ENCODE assay signal across 10 mouse cellular contexts in the genomic region with DNA sequence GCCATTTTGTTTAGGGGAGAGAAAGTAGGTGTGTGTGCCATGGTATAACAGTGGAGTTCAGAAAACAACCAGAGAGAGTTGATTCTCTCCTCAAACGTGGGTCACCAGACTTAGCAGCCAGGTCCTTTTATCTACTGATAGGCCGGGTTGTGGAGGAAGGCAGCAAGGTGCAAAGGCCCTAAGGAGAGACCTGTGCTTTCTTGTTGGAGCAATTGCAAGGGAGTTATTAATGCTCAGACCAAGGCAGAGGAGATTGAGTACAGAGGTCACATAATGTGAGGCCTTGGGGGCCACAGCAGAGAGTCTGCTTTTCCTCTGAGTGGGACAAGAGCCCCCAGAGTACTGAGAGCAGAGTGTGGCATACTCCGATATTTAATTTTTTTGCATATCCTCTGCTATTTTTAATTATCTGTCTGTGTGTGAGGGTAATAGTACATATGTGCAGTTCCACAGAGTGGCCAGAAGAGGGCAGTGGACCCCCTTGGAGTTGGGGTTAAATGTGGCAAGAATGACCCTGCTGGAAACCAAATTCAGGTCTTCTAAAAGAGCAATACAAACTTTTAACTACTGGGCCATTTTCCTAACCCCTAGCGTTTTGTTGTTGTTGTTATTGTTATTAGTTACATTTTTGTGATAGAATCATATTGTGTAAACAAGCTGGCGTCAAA. TPM values are rescaled to one million over a fixed set of nuclear protein-coding genes. Genes with fewer than 3 reads are reported as not detected.
DNase-seq lines count a peak whose midpoint lies in the region; ATAC-seq and TF ChIP-seq lines count a peak whose summit lies in the region.
"Had no signal": no experiment of that assay in that cellular context is flagged by ENCODE, and none has a peak within 500 bp of the region (broad histone marks: within the 10 kb centered on the region; RNA-seq: fewer than 3 reads in every experiment).

No protein-coding gene starts in this region.

- no peaks in the 10 kb centered on the region for H3K9me3 ChIP-seq in liver, embryonic 12.5 days (replicated peaks)
- H3K9me3 ChIP-seq: embryonic facial prominence, embryonic 12.5 days; midbrain, embryonic 12.5 days had no signal

- peaks cover 22% of the 10 kb centered on the region; the same call in 1 of the 2 replicates for H3K36me3 ChIP-seq in liver, adult 2 months (ENCODE audit: control insufficient read depth, insufficient read depth, low read length)
- H3K36me3 ChIP-seq in liver, embryonic 12.5 days, result no peaks in the 10 kb centered on the region
- H3K36me3 ChIP-seq: embryonic facial prominence, embryonic 12.5 days; midbrain, embryonic 12.5 days had no signal

- peak; percentile 58; the same call in 1 of the 2 replicates for TF ChIP-seq CTCF in liver, adult 2 months (IDR thresholded peaks at IDR 0.05; ENCODE audit: low read depth, low read length)
- peak; percentile 48 for TF ChIP-seq CTCF in bone marrow macrophage, adult 2 months (IDR thresholded peaks at IDR 0.05; ENCODE audit: low read depth, low read length)

- no peak overlapping the region for H3K9ac ChIP-seq in liver, adult 2 months (ENCODE audit: low read depth, low read length)
- no peak overlapping the region for H3K9ac ChIP-seq in liver, embryonic 12.5 days
- H3K9ac ChIP-seq: embryonic facial prominence, embryonic 12.5 days; midbrain, embryonic 12.5 days had no signal

- no peak overlapping the region for H3K27ac ChIP-seq in liver, adult 2 months (replicated peaks; ENCODE audit: insufficient read depth, low read depth, low read length)
- H3K27ac ChIP-seq in liver, embryonic 12.5 days, result no peak overlapping the region
- no peak overlapping the region for H3K27ac ChIP-seq in bone marrow macrophage, adult 2 months (ENCODE audit: insufficient read depth, low read depth, low read length)
- H3K27ac ChIP-seq: embryonic facial prominence, embryonic 12.5 days; midbrain, embryonic 12.5 days had no signal

- no peak for ATAC-seq in CD4-positive, CD25-positive, alpha-beta regulatory T cell, adult 4 months
- no peak for ATAC-seq in liver, embryonic 12.5 days
- peak; percentile 53; the same call in 1 of the 2 replicates for ATAC-seq in neutrophil, adult 5-6 weeks (ENCODE audit: extremely low read depth, insufficient number of reproducible peaks, low FRiP score, poor library complexity, severe bottlenecking)

- WGBS in liver, adult 2 months, result 84% methylated on average over 5 of the region's 5 CpGs
- WGBS in liver, embryonic 12.5 days (ENCODE audit: insufficient replicate concordance), result 47% methylated on average over 5 of the region's 5 CpGs

- no peaks in the 10 kb centered on the region for H3K4me1 ChIP-seq in liver, adult 2 months (ENCODE audit: control insufficient read depth, insufficient read depth, low read length)
- H3K4me1 ChIP-seq in liver, embryonic 12.5 days, result no peaks in the 10 kb centered on the region
- no peaks in the 10 kb centered on the region for H3K4me1 ChIP-seq in bone marrow macrophage, adult 2 months (ENCODE audit: control insufficient read depth, insufficient read depth, low read length)
- H3K4me1 ChIP-seq: midbrain, embryonic 12.5 days had no signal

- H3K79me2 ChIP-seq in liver, adult 2 months (ENCODE audit: control insufficient read depth, insufficient read depth, low read length), result no peaks in the 10 kb centered on the region

- H3K4me2 ChIP-seq in liver, embryonic 12.5 days, result no peak overlapping the region
- H3K4me2 ChIP-seq: embryonic facial prominence, embryonic 12.5 days; midbrain, embryonic 12.5 days had no signal

- H3K4me3 ChIP-seq in liver, adult 2 months (ENCODE audit: insufficient read depth, low read depth, low read length), result no peak overlapping the region
- H3K4me3 ChIP-seq in liver, embryonic 12.5 days, result no peak overlapping the region
- no peak overlapping the region for H3K4me3 ChIP-seq in bone marrow macrophage, adult 2 months (ENCODE audit: insufficient read depth, low read length)
- H3K4me3 ChIP-seq: embryonic facial prominence, embryonic 12.5 days; midbrain, embryonic 12.5 days had no signal

- no peaks in the 10 kb centered on the region for H3K27me3 ChIP-seq in liver, adult 2 months (ENCODE audit: control insufficient read depth, insufficient read depth, low read length)
- 0 out of 2 replicates have a peak, but pooled peaks cover 4% of the 10 kb centered on the region for H3K27me3 ChIP-seq in liver, embryonic 12.5 days (replicated peaks)
- H3K27me3 ChIP-seq: embryonic facial prominence, embryonic 12.5 days had no signal

- TF ChIP-seq POLR2A in liver, adult 2 months (IDR thresholded peaks at IDR 0.05; ENCODE audit: extremely low read depth, insufficient read depth, low read length), result no peak
- TF ChIP-seq POLR2A in bone marrow macrophage, adult 2 months (IDR thresholded peaks at IDR 0.05; ENCODE audit: borderline replicate concordance, low read depth, low read length), result no peak

- peak; percentile 40 for DNase-seq in CD4-positive, CD25-positive, alpha-beta regulatory T cell, adult 2 months (ENCODE audit: low read depth, low spot score)
- no peak for DNase-seq in liver, adult 2 months (ENCODE audit: extremely low read depth, low read depth, low spot score)
- DNase-seq in frontal cortex, postnatal 10 days (ENCODE audit: low spot score in 2 of 2), result no peak
- no peak for DNase-seq in heart, adult 8-10 months (ENCODE audit: low spot score)

RNA-seq across cellular contexts. Expression of gene Tm9sf3, which starts 27.3 kb away (rescaled TPM):
- polyA plus RNA-seq in CD4-positive, CD25-positive, alpha-beta regulatory T cell, adult 4 months (2017; shearing (Covaris generic)), result 10 to 100 TPM; 14.2 to 34.8 TPM
- 138 and 141 TPM in 2 replicates for total RNA-seq in liver, adult 2 months (2014; rRNA removed)
- 41.7 and 47.2 TPM in 2 replicates for polyA plus RNA-seq in liver, adult 2 months (2012; rRNA removed)
- polyA plus RNA-seq in liver, embryonic 12.5 days (2016; fragmentation: Nextera tagmentation; extraction: Ambion mirVana), result 93.0 and 98.7 TPM in 2 replicates
- polyA plus RNA-seq in bone marrow macrophage, adult 2 months (2012; ENCODE audit: insufficient read depth, insufficient read length, missing spikeins), result 144 and 151 TPM in 2 replicates
- 202 and 206 TPM in 2 replicates for total RNA-seq in neutrophil, adult 5-6 weeks (2017)
- 10 to 100 TPM; 65.2 to 73.0 (median 67.7) TPM for total RNA-seq in heart, adult 8-10 months (2022)
